Mouse (Mus musculus) Patski (cell line): ENCODE measurements around the gene Gm10112. TPM values are rescaled to one million over a fixed set of nuclear protein-coding genes. Genes with fewer than 3 reads are reported as not detected.
A peak's percentile ranks its signal among the peaks of the same experiment; 100 is the strongest.

Experiments used
- ATAC-seq: fragments of 100-300 bp; one replicate; pipeline ENCODE4 v1.8.0; 2021
- CTCF ChIA-PET: fragments of 350-600 bp; sonication (Branson Sonifier 250); formaldehyde crosslinking; loops from one replicate; lab custom pipeline; 2022; ENCODE audit warnings: inconsistent platforms; lab: Charles Lee
- POLR2A ChIA-PET: fragments of 350-600 bp; sonication (Branson Sonifier 250); formaldehyde crosslinking; loops from one replicate; lab custom pipeline; 2022; ENCODE audit warnings: antibody characterized with exemption, inconsistent platforms; lab: Charles Lee
- DNase-seq: peaks from one replicate; pipeline ENCODE4 v3.0.0-alpha.2; 2011; ENCODE audit warnings: low read depth, low spot score
- H3K27me3 ChIP-seq: fragments of 371-371 bp; one replicate; pipeline ENCODE4 v1.5.1; 2021
- CTCF ChIP-seq: fragments of 100-300 bp; IDR thresholded peaks from one replicate; pipeline ENCODE4 v1.5.1; 2021
- in situ Hi-C: fragments of 300-500 bp; cut with MboI; formaldehyde crosslinking; loops from 3 replicates; pipeline ENCODE4 v1.11.1; 2018; ENCODE audit warnings: low pct_unique_long_range_greater_than_20kb, mixed read lengths
- polyA plus RNA-seq: library from polyadenylated mRNA; unstranded; gene quantifications from one replicate; pipeline ENCODE4 v1.2.3, GENCODE M21; 2021

The Gm10112 gene
- polyA plus RNA-seq = not detected

DNA sequence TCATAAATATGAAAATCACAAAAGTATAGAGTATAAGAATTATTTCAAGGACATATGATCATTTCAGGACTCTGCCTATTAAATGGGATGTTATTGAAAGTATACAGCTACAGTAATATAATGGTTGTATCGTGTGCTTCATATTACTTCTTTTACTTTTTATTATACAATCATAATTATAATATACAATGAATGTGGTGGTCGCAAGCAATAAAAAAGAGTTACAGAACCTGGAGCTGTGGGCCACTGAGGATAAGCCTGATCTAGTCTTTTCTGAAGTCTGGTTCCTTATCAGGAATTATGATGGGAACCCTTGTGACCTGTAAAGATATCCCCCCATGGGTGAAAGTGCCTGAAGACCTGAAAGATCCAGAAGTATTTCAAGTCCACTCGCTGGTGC, at the start of gene Gm10112:
Gene Gm10112, plus strand, starts transcription at position 301 of the 400 bp plus-strand sequence.
- ChIA-PET CTCF (no interaction called here), POLR2A (no interaction called here)
- in situ Hi-C loops = no loop called here
- TF ChIP-seq CTCF = no peak
- DNase-seq (no peak), ATAC-seq (no peak)
- H3K27me3 ChIP-seq = no peaks in the 10 kb centered on the region

- H3K27me3 ChIP-seq = peaks cover 27% of the 10 kb centered on the region
- no peak for ATAC-seq
- ChIA-PET CTCF (no interaction called here), POLR2A (no interaction called here)
- no peak for DNase-seq
- no peak for TF ChIP-seq CTCF
- in situ Hi-C loops = no loop called here
Observed at GRCm38 (mm10) chrX:111189574-111189973, 21.4 kb downstream of the Gm10112 start.

GRCm38 (mm10) chrX:111196376-111196775, 28.2 kb downstream of the Gm10112 start:
- ChIA-PET CTCF (interaction anchor here (0.7 kb wide), 1 partner anchor 11 kb away, joined by 3 read pairs; no protein-coding TSS in a partner anchor), POLR2A (no interaction called here)
- DNase-seq = no peak
- peaks cover 17% of the 10 kb centered on the region for H3K27me3 ChIP-seq
- no peak for ATAC-seq
- in situ Hi-C loops = no loop called here
- peak; percentile 53 for TF ChIP-seq CTCF

DNA sequence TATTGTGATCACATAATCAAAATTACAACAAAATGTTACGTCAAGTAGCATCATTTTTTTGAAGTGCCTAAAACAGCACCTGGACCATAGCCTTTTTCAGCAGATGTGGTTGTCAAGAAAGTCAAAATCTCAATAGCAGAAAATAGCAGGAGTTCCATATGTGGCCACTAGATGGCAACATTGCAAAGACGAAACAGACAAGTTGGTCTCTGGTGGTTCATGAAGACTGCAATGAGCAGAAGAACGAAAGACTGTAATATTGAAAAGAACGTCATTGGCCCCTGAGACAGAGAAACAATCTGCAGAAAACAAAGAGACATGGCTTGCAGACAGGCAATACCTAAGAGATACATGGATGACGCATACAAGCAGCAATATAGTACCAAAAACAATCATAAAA, 42.1 kb downstream of the Gm10112 start:
- in situ Hi-C loops = no loop called here
- CTCF ChIA-PET = no interaction called here
- peak; percentile 77 for TF ChIP-seq CTCF
- ATAC-seq = no peak
- H3K27me3 ChIP-seq = peaks cover 29% of the 10 kb centered on the region
- DNase-seq = no peak
- POLR2A ChIA-PET = no interaction called here

Other genes with a start within 250 kb of the Gm10112 start
- gene Cylc1, start 57.9 kb upstream of the Gm10112 start, polyA plus RNA-seq = not detected